Mouse (Mus musculus): ENCODE data around the gene Ccdc60. TPM values are rescaled to one million over a fixed set of nuclear protein-coding genes. Genes with fewer than 3 reads are reported as not detected.
A peak's percentile ranks its signal among the peaks of the same experiment; 100 is the strongest.

The Ccdc60 gene
- polyA plus RNA-seq, 1 experiment from 2014 or later = 1.2 TPM

GRCm38 (mm10) chr5:116280518-116280917, 8.3 kb downstream of the Ccdc60 start:
- no peak overlapping the region for H3K4me3 ChIP-seq (ENCODE audit: low read depth, low read length)

GRCm38 (mm10) chr5:116278436-116278918, 10.3 kb downstream of the Ccdc60 start:
- WGBS = 81% methylated on average over 17 of the region's 17 CpGs

More at GRCm38 (mm10) chr5:116280518-116280917, 8.3 kb downstream of the Ccdc60 start:
- no peaks in the 10 kb centered on the region for H3K36me3 ChIP-seq (ENCODE audit: control insufficient read depth, insufficient read depth, low read length)
- ATAC-seq (ENCODE audit: low read depth) = no peak
- no peak overlapping the region for H3K9ac ChIP-seq (replicated peaks; ENCODE audit: low read depth, low read length)
- H3K9me3 ChIP-seq (ENCODE audit: control insufficient read depth, low read length) = no peaks in the 10 kb centered on the region
- no peaks in the 10 kb centered on the region for H3K27me3 ChIP-seq (ENCODE audit: control insufficient read depth, insufficient read depth, low read length)
- no peak overlapping the region for H3K4me2 ChIP-seq (ENCODE audit: low read depth, low read length)
- peaks cover 3% of the 10 kb centered on the region for H3K4me1 ChIP-seq (ENCODE audit: control insufficient read depth, insufficient read depth, low read length)
- no peak overlapping the region for H3K27ac ChIP-seq (ENCODE audit: low read depth, low read length)

GRCm38 (mm10) chr5:116277951-116278350, 10.8 kb downstream of the Ccdc60 start:
- Histone ChIP-seq H3K27me3 (ENCODE audit: control insufficient read depth, insufficient read depth, low read length) (no peaks in the 10 kb centered on the region), H3K4me3 (ENCODE audit: low read depth, low read length) (no peak overlapping the region), H3K4me2 (ENCODE audit: low read depth, low read length) (no peak overlapping the region), H3K36me3 (ENCODE audit: control insufficient read depth, insufficient read depth, low read length) (no peaks in the 10 kb centered on the region), H3K4me1 (ENCODE audit: control insufficient read depth, insufficient read depth, low read length) (peaks cover 12% of the 10 kb centered on the region; the same call in 1 of the 2 replicates), H3K9ac (replicated peaks; ENCODE audit: low read depth, low read length) (no peak overlapping the region), H3K9me3 (ENCODE audit: control insufficient read depth, low read length) (no peaks in the 10 kb centered on the region), H3K27ac (ENCODE audit: low read depth, low read length) (no peak overlapping the region)
- 92% methylated on average over 4 of the region's 4 CpGs for WGBS
- no peak for ATAC-seq (ENCODE audit: low read depth)

More at GRCm38 (mm10) chr5:116278436-116278918, 10.3 kb downstream of the Ccdc60 start:
- Histone ChIP-seq H3K4me3 (ENCODE audit: low read depth, low read length) (no peak overlapping the region), H3K4me2 (ENCODE audit: low read depth, low read length) (no peak overlapping the region), H3K4me1 (ENCODE audit: control insufficient read depth, insufficient read depth, low read length) (peaks cover 12% of the 10 kb centered on the region; the same call in 1 of the 2 replicates), H3K9me3 (ENCODE audit: control insufficient read depth, low read length) (no peaks in the 10 kb centered on the region), H3K36me3 (ENCODE audit: control insufficient read depth, insufficient read depth, low read length) (no peaks in the 10 kb centered on the region), H3K27ac (ENCODE audit: low read depth, low read length) (no peak overlapping the region), H3K9ac (replicated peaks; ENCODE audit: low read depth, low read length) (no peak overlapping the region), H3K27me3 (ENCODE audit: control insufficient read depth, insufficient read depth, low read length) (no peaks in the 10 kb centered on the region)
- ATAC-seq (ENCODE audit: low read depth) = no peak

GRCm38 (mm10) chr5:116274818-116275217, 14.0 kb downstream of the Ccdc60 start:
- Histone ChIP-seq H3K9ac (replicated peaks; ENCODE audit: low read depth, low read length) (no peak overlapping the region), H3K27me3 (ENCODE audit: control insufficient read depth, insufficient read depth, low read length) (no peaks in the 10 kb centered on the region), H3K4me3 (ENCODE audit: low read depth, low read length) (no peak overlapping the region), H3K4me1 (ENCODE audit: control insufficient read depth, insufficient read depth, low read length) (peaks cover 12% of the 10 kb centered on the region; the same call in 1 of the 2 replicates), H3K4me2 (ENCODE audit: low read depth, low read length) (no peak overlapping the region), H3K9me3 (ENCODE audit: control insufficient read depth, low read length) (no peaks in the 10 kb centered on the region), H3K36me3 (ENCODE audit: control insufficient read depth, insufficient read depth, low read length) (no peaks in the 10 kb centered on the region), H3K27ac (ENCODE audit: low read depth, low read length) (peak overlapping the region; percentile 34)
- 31% methylated on average over 2 of the region's 2 CpGs for WGBS
- ATAC-seq (ENCODE audit: low read depth) = peak; percentile 54; the same call in 1 of the 2 replicates

GRCm38 (mm10) chr5:116274365-116274764, 14.4 kb downstream of the Ccdc60 start:
- Histone ChIP-seq H3K4me3 (ENCODE audit: low read depth, low read length) (no peak overlapping the region), H3K4me1 (ENCODE audit: control insufficient read depth, insufficient read depth, low read length) (peaks cover 12% of the 10 kb centered on the region; the same call in 1 of the 2 replicates), H3K9ac (replicated peaks; ENCODE audit: low read depth, low read length) (no peak overlapping the region), H3K4me2 (ENCODE audit: low read depth, low read length) (no peak overlapping the region), H3K27ac (ENCODE audit: low read depth, low read length) (peak overlapping the region; percentile 34), H3K9me3 (ENCODE audit: control insufficient read depth, low read length) (no peaks in the 10 kb centered on the region), H3K36me3 (ENCODE audit: control insufficient read depth, insufficient read depth, low read length) (no peaks in the 10 kb centered on the region), H3K27me3 (ENCODE audit: control insufficient read depth, insufficient read depth, low read length) (no peaks in the 10 kb centered on the region)
- WGBS = 42% methylated on average over 5 of the region's 5 CpGs
- ATAC-seq (ENCODE audit: low read depth) = no peak

GRCm38 (mm10) chr5:116271511-116272227, 17.1 kb downstream of the Ccdc60 start:
- Histone ChIP-seq H3K27ac (ENCODE audit: low read depth, low read length) (no peak overlapping the region), H3K4me3 (ENCODE audit: low read depth, low read length) (no peak overlapping the region)
- WGBS = 80% methylated on average over 17 of the region's 17 CpGs

GRCm38 (mm10) chr5:116269212-116270145, 19.3 kb downstream of the Ccdc60 start:
- ATAC-seq (ENCODE audit: low read depth) = 0 out of 2 replicates have a peak, but pooled peaks have one; percentile 31
- Histone ChIP-seq H3K4me3 (ENCODE audit: low read depth, low read length) (no peak overlapping the region), H3K36me3 (ENCODE audit: control insufficient read depth, insufficient read depth, low read length) (no peaks in the 10 kb centered on the region), H3K4me1 (ENCODE audit: control insufficient read depth, insufficient read depth, low read length) (peaks cover 3% of the 10 kb centered on the region; the same call in 1 of the 2 replicates), H3K27me3 (ENCODE audit: control insufficient read depth, insufficient read depth, low read length) (no peaks in the 10 kb centered on the region), H3K4me2 (ENCODE audit: low read depth, low read length) (no peak overlapping the region), H3K9ac (replicated peaks; ENCODE audit: low read depth, low read length) (no peak overlapping the region), H3K27ac (ENCODE audit: low read depth, low read length) (no peak overlapping the region), H3K9me3 (ENCODE audit: control insufficient read depth, low read length) (no peaks in the 10 kb centered on the region)
- WGBS = 53% methylated on average over 17 of the region's 17 CpGs

More at GRCm38 (mm10) chr5:116271511-116272227, 17.1 kb downstream of the Ccdc60 start:
- H3K36me3 ChIP-seq (ENCODE audit: control insufficient read depth, insufficient read depth, low read length) = no peaks in the 10 kb centered on the region
- H3K9me3 ChIP-seq (ENCODE audit: control insufficient read depth, low read length) = no peaks in the 10 kb centered on the region
- no peak overlapping the region for H3K9ac ChIP-seq (replicated peaks; ENCODE audit: low read depth, low read length)
- H3K4me2 ChIP-seq (ENCODE audit: low read depth, low read length) = no peak overlapping the region
- H3K27me3 ChIP-seq (ENCODE audit: control insufficient read depth, insufficient read depth, low read length) = no peaks in the 10 kb centered on the region
- H3K4me1 ChIP-seq (ENCODE audit: control insufficient read depth, insufficient read depth, low read length) = peaks cover 12% of the 10 kb centered on the region; the same call in 1 of the 2 replicates
- ATAC-seq (ENCODE audit: low read depth) = no peak

- peaks cover 4% of the 10 kb centered on the region; the same call in 1 of the 2 replicates for H3K4me1 ChIP-seq (ENCODE audit: control insufficient read depth, insufficient read depth, low read length)
- WGBS = 98% methylated on average over 2 of the region's 2 CpGs
Observed at GRCm38 (mm10) chr5:116262689-116263088, 26.1 kb downstream of the Ccdc60 start.

More at GRCm38 (mm10) chr5:116262689-116263088, 26.1 kb downstream of the Ccdc60 start:
- ATAC-seq (ENCODE audit: low read depth) = no peak
- Histone ChIP-seq H3K36me3 (ENCODE audit: control insufficient read depth, insufficient read depth, low read length) (no peaks in the 10 kb centered on the region), H3K27me3 (ENCODE audit: control insufficient read depth, insufficient read depth, low read length) (no peaks in the 10 kb centered on the region), H3K9me3 (ENCODE audit: control insufficient read depth, low read length) (no peaks in the 10 kb centered on the region), H3K4me3 (ENCODE audit: low read depth, low read length) (no peak overlapping the region), H3K9ac (replicated peaks; ENCODE audit: low read depth, low read length) (no peak overlapping the region), H3K4me2 (ENCODE audit: low read depth, low read length) (no peak overlapping the region), H3K27ac (ENCODE audit: low read depth, low read length) (no peak overlapping the region)

Data from neural tube, embryonic 14.5 days (tissue).